Mouse (Mus musculus) ES-E14 (cell line): Measurements from ENCODE around the gene Upk2. TPM values are rescaled to one million over a fixed set of nuclear protein-coding genes. Genes with fewer than 3 reads are reported as not detected.

Source experiments
- DNase-seq: peaks from one replicate; pipeline ENCODE4 v3.0.0-alpha.2; 2013; ENCODE audit warnings: low read depth, low spot score
- H3K27ac ChIP-seq: 2 replicates; pipeline ENCODE4 v1.5.1; 2012; ENCODE audit warnings: low read depth, mild to moderate bottlenecking, low read length, moderate library complexity, mixed read lengths; ENCODE audit not compliant: poor library complexity, insufficient read depth, severe bottlenecking
- H3K36me3 ChIP-seq: 2 replicates; pipeline ENCODE4 v1.6.1; 2012; ENCODE audit warnings: mild to moderate bottlenecking, low read length, moderate library complexity, mixed read lengths; ENCODE audit not compliant: control insufficient read depth, poor library complexity, insufficient read depth, severe bottlenecking
- H3K4me1 ChIP-seq, 2 experiments: fragments of 150-350 bp in 1 of 2; sonication (generic) in 1 of 2; 2 replicates each; pipeline ENCODE4 v1.6.1; 2012; ENCODE audit warnings: low read length in 2 of 2, mild to moderate bottlenecking in 1 of 2, mixed read lengths in 1 of 2; ENCODE audit not compliant: control insufficient read depth in 2 of 2, insufficient read depth in 2 of 2, poor library complexity in 1 of 2
- H3K4me3 ChIP-seq, 2 experiments: fragments of 150-350 bp in 1 of 2; sonication (generic) in 1 of 2; 2 replicates each; pipeline ENCODE4 v1.5.1; 2012; ENCODE audit warnings: low read length in 2 of 2, low read depth in 1 of 2, mild to moderate bottlenecking in 1 of 2, mixed read lengths in 1 of 2; ENCODE audit not compliant: insufficient read depth in 1 of 2, poor library complexity in 1 of 2, severe bottlenecking in 1 of 2
- H3K9ac ChIP-seq: 2 replicates; pipeline ENCODE4 v1.6.1; 2012; ENCODE audit warnings: low read depth, mild to moderate bottlenecking, low read length, mixed read lengths; ENCODE audit not compliant: poor library complexity, insufficient read depth, severe bottlenecking
- H3K9me3 ChIP-seq: fragments of 150-350 bp; sonication (generic); 2 replicates; pipeline ENCODE4 v1.6.1; 2012; ENCODE audit warnings: low read depth, mild to moderate bottlenecking, low read length; ENCODE audit not compliant: control insufficient read depth, insufficient read depth
- CHD2 ChIP-seq: IDR thresholded peaks from 2 replicates; pipeline ENCODE4 v1.6.1; 2014; ENCODE audit warnings: mild to moderate bottlenecking, low read depth, low read length, inconsistent platforms
- HCFC1 ChIP-seq: IDR thresholded peaks from 2 replicates; pipeline ENCODE4 v1.6.1; 2012; ENCODE audit warnings: low read length, inconsistent platforms, borderline replicate concordance; ENCODE audit not compliant: insufficient read depth
- MAFK ChIP-seq: IDR thresholded peaks from 2 replicates; pipeline ENCODE4 v1.6.1; 2014; ENCODE audit warnings: mild to moderate bottlenecking, low read depth, low read length, inconsistent platforms; ENCODE audit not compliant: insufficient read depth
- ZC3H11A ChIP-seq: IDR thresholded peaks from 2 replicates; pipeline ENCODE4 v1.6.1; 2012; ENCODE audit warnings: low read depth, mild to moderate bottlenecking, inconsistent platforms, low read length, borderline replicate concordance
- ZNF384 ChIP-seq: IDR thresholded peaks from 2 replicates; pipeline ENCODE4 v1.6.1; 2012; ENCODE audit warnings: low read depth, low read length, inconsistent platforms
- in situ Hi-C, 2 experiments: fragments of 600-800 bp; cut with MboI; formaldehyde crosslinking; loops; one replicate each; pipeline ENCODE4 v1.15.1; 2025; ENCODE audit warnings: low sequenced_read_pairs in 2 of 2, inconsistent platforms in 1 of 2; ENCODE audit not compliant: unreplicated experiment in 2 of 2
- total RNA-seq: library from RNA; depleted of rRNA; stranded (reverse); fragments of 300-350 nt; gene quantifications from 2 replicates; pipeline ENCODE4 v1.2.3, GENCODE M21; 2012; rRNA removed

Gene Upk2
- 0.31 and 1.1 TPM in 2 replicates for total RNA-seq

- peak within 1 kb of the TSS; percentile 8 to 58; a peak in 3 of 4 replicates for H3K4me3 ChIP-seq
- peak; percentile 47 for DNase-seq
- no peak within 1 kb of the TSS for H3K27ac ChIP-seq
These were observed at the start of gene Upk2 for GRCm38 (mm10) chr9:44454891-44455220. Upk2 (minus strand) TSS chr9:44454976.

DNA sequence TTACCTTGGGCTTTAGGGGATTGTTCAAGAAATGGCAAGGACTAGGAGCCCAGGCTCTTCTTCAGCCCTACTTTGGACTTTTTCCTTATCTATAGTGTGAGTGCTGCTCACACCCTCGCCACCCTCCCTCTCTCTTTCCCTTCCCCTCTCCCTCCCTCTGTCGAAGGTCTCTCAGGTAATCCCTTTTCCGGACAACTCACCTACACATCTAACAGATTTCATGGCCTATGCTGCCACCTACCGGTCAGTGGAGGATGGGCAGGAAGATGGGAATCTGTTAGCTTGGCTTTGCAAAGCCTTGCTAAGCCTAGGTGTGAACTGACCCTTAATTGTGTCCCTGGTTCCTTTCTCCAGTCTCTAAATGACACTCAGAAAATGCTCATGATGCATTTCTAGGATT, 47.2 kb upstream of the Upk2 start:
- in situ Hi-C loops: loop anchor here in 1 of 2 experiments (5.0 kb wide), 1 partner anchor 50 kb away; the partner anchor contains the start of gene Upk2
- H3K27ac ChIP-seq: no peak overlapping the region
- peaks cover 10% of the 10 kb centered on the region; the same call in 1 of the 2 replicates for H3K36me3 ChIP-seq
- DNase-seq: peak; percentile 90
- H3K9me3 ChIP-seq: no peaks in the 10 kb centered on the region
- H3K4me3 ChIP-seq: peak overlapping the region in 1 of 2 experiments; percentile 24; a peak in 2 of 4 replicates
- TF ChIP-seq MAFK (no peak), ZC3H11A (peak; percentile 89), CHD2 (no peak)
- no peak overlapping the region for H3K9ac ChIP-seq
- H3K4me1 ChIP-seq: peaks cover 0 to 44% of the 10 kb centered on the region in 2 experiments; a peak in 2 of 4 replicates

More at GRCm38 (mm10) chr9:44454891-44455220, at the start of gene Upk2:
- Histone ChIP-seq H3K36me3 (no peaks in the 10 kb centered on the region), H3K9ac (peak within 1 kb of the TSS; percentile 41; the same call in 1 of the 2 replicates), H3K4me1 (no peaks in the 10 kb centered on the region), H3K9me3 (no peaks in the 10 kb centered on the region)
- in situ Hi-C loops: loop anchor here in 1 of 2 experiments (5.0 to 10.0 kb wide), 2 partner anchors 47 to 200 kb away; no protein-coding TSS in a partner anchor
- TF ChIP-seq MAFK (no peak), ZNF384 (no peak), CHD2 (no peak)

GRCm38 (mm10) chr9:44501206-44501879, 46.6 kb upstream of the Upk2 start:
- in situ Hi-C loops: loop anchor here in 1 of 2 experiments (5.0 kb wide), 1 partner anchor 49 kb away; the partner anchor contains the start of gene Upk2
- 0 out of 2 replicates have a peak, but pooled peaks cover 4% of the 10 kb centered on the region for H3K36me3 ChIP-seq
- H3K27ac ChIP-seq: no peak overlapping the region
- no peak for DNase-seq
- H3K4me1 ChIP-seq: peaks cover 0 to 49% of the 10 kb centered on the region in 2 experiments; a peak in 2 of 4 replicates
- H3K9me3 ChIP-seq: no peaks in the 10 kb centered on the region
- no peak overlapping the region for H3K9ac ChIP-seq
- no peak for TF ChIP-seq HCFC1
- TF ChIP-seq CHD2: no peak
- no peak for TF ChIP-seq ZNF384
- TF ChIP-seq MAFK: no peak
- H3K4me3 ChIP-seq: peak overlapping the region in 1 of 2 experiments; percentile 24; a peak in 2 of 4 replicates

DNA sequence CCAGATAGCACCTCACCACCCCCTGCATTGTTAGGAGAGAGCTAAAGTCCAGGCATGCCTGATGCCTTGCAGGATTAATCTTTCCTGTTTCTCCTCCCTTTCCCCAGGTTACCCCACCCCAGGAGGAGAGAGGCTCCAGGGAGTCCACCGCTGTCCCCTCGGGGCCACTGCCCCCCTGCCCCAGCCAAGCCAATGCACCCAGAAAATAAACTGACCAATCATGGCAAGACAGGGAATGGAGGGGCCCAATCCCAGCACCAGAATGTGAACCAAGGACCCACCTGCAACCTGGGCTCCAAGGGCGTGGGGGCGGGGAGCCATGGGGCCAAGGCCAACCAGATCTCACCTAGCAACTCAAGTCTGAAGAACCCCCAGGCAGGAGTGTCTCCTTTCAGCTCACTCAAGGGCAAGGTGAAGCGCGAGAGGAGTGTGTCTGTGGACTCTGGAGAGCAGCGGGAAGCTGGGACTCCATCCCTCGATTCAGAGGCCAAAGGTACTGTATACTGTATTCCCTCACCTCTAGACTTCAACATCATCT, 45.9 kb upstream of the Upk2 start:
- Histone ChIP-seq H3K4me3 (no peak overlapping the region), H3K9ac (no peak overlapping the region), H3K4me1 (peaks cover 0 to 50% of the 10 kb centered on the region in 2 experiments; a peak in 2 of 4 replicates), H3K9me3 (no peaks in the 10 kb centered on the region), H3K27ac (no peak overlapping the region), H3K36me3 (no peaks in the 10 kb centered on the region)
- in situ Hi-C loops: loop anchor here in 1 of 2 experiments (5.0 kb wide), 1 partner anchor 48 kb away; the partner anchor contains the start of gene Upk2
- TF ChIP-seq ZC3H11A: no peak
- TF ChIP-seq CHD2: no peak
- no peak for TF ChIP-seq MAFK
- no peak for TF ChIP-seq HCFC1
- DNase-seq: no peak

DNA sequence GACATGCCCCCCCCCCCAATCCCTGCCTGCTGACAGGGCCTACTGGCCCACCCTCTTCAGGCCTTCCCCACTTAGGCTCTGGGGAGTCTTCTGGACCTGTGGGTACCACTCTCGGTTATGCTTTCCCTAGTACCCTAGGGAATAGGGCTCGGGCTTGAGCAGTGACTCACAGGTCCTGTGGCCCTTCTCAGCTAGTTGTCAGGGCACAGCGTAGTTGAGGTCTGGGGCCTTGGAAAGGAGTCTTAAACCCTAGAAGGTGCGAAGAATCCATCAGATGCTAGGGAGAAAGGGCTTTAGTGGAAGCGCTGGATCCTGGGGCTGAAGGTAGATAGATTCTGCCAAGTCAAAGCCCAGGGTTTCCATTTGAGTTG, 45.4 kb upstream of the Upk2 start:
- Histone ChIP-seq H3K4me3 (no peak overlapping the region), H3K36me3 (no peaks in the 10 kb centered on the region), H3K9me3 (no peaks in the 10 kb centered on the region), H3K4me1 (peaks cover 0 to 53% of the 10 kb centered on the region in 2 experiments; a peak in 2 of 4 replicates), H3K9ac (no peak overlapping the region), H3K27ac (no peak overlapping the region)
- in situ Hi-C loops: loop anchor here in 1 of 2 experiments (5.0 kb wide), 1 partner anchor 48 kb away; the partner anchor contains the start of gene Upk2
- TF ChIP-seq CHD2: no peak
- TF ChIP-seq MAFK: no peak
- TF ChIP-seq HCFC1: no peak
- no peak for TF ChIP-seq ZNF384
- TF ChIP-seq ZC3H11A: no peak
- no peak for DNase-seq
